Mouse (Mus musculus): ENCODE data around the gene Bfsp2. TPM values are rescaled to one million over a fixed set of nuclear protein-coding genes. Genes with fewer than 3 reads are reported as not detected.

The Bfsp2 gene
- polyA plus RNA-seq, 1 experiment from 2014 or later: 0.62 TPM

- Histone ChIP-seq H3K4me1 (peaks cover under 1% of the 10 kb centered on the region; the same call in 1 of the 2 replicates), H3K27me3 (replicated peaks) (no peaks in the 10 kb centered on the region), H3K27ac (no peak overlapping the region), H3K4me3 (no peak overlapping the region), H3K4me2 (replicated peaks) (no peak overlapping the region), H3K36me3 (no peaks in the 10 kb centered on the region), H3K9me3 (no peaks in the 10 kb centered on the region), H3K9ac (no peak overlapping the region)
- WGBS: 85% methylated on average over 6 of the region's 6 CpGs
- no peak for ATAC-seq (ENCODE audit: low FRiP score, low read depth)
These were observed 88.3 kb downstream of the Bfsp2 start for GRCm38 (mm10) chr9:103391796-103392372.

GRCm38 (mm10) chr9:103389261-103389660, 91.0 kb downstream of the Bfsp2 start:
- no peak overlapping the region for H3K9ac ChIP-seq
- no peak for ATAC-seq (ENCODE audit: low FRiP score, low read depth)
- WGBS: 93% methylated on average over 6 of the region's 6 CpGs
- H3K27ac ChIP-seq: no peak overlapping the region
- no peaks in the 10 kb centered on the region for H3K9me3 ChIP-seq
- H3K4me1 ChIP-seq: peaks cover 6% of the 10 kb centered on the region; the same call in 1 of the 2 replicates
- H3K4me2 ChIP-seq (replicated peaks): no peak overlapping the region
- no peaks in the 10 kb centered on the region for H3K36me3 ChIP-seq
- H3K27me3 ChIP-seq (replicated peaks): no peaks in the 10 kb centered on the region
- no peak overlapping the region for H3K4me3 ChIP-seq

- 68% methylated on average over 10 of the region's 10 CpGs for WGBS
- Histone ChIP-seq H3K4me2 (replicated peaks) (no peak overlapping the region), H3K27me3 (replicated peaks) (no peaks in the 10 kb centered on the region), H3K9me3 (no peaks in the 10 kb centered on the region), H3K4me3 (no peak overlapping the region), H3K27ac (no peak overlapping the region), H3K36me3 (no peaks in the 10 kb centered on the region), H3K9ac (no peak overlapping the region), H3K4me1 (peaks cover 6% of the 10 kb centered on the region; the same call in 1 of the 2 replicates)
- no peak for ATAC-seq (ENCODE audit: low FRiP score, low read depth)
These were observed 93.1 kb downstream of the Bfsp2 start for GRCm38 (mm10) chr9:103387011-103387653.

DNA sequence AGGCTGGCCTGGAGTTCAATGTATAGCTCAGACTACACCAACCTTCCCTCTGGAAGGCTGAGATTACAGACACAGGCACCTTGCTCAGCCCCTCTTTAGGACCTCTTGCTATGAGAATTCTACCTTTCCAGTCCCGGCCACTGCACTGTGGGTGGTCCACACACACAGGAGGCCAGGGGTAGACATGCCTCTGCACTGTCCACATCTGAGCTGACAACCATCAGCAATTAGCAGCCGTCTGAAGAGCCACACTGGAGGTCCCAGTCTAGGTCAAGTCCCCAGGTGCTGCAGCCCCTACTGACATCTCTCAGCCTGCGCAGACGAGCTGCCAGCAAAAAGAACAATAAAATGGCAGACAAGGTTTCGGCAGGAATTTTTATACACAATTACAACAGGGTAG, 93.6 kb downstream of the Bfsp2 start:
- peaks cover 6% of the 10 kb centered on the region; the same call in 1 of the 2 replicates for H3K4me1 ChIP-seq
- H3K9ac ChIP-seq: no peak overlapping the region
- H3K4me3 ChIP-seq: no peak overlapping the region
- no peaks in the 10 kb centered on the region for H3K36me3 ChIP-seq
- no peak for ATAC-seq (ENCODE audit: low FRiP score, low read depth)
- no peaks in the 10 kb centered on the region for H3K9me3 ChIP-seq
- no peak overlapping the region for H3K4me2 ChIP-seq (replicated peaks)
- H3K27me3 ChIP-seq (replicated peaks): no peaks in the 10 kb centered on the region
- WGBS: 30% methylated on average over 5 of the region's 5 CpGs
- H3K27ac ChIP-seq: no peak overlapping the region

DNA sequence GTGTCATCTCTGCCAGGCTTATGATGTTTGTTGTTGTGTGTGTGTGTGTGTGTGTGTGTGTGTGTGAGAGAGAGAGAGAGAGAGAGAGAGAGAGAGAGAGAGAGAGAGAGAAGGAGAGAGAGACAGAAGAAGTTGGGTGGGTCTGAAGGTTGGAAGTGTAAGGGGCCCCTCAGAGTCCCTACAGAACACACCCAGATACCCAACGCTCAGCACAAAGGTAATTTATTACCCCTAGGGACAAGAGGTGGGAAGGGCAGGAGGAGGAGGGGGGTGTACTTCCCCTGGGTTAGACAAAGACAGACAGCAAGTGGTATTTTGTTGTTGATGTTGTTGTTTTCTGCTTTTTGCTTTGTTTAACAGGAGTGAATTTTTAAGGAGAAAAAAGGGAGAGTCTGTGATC, 94.6 kb downstream of the Bfsp2 start:
- Histone ChIP-seq H3K36me3 (no peaks in the 10 kb centered on the region), H3K27me3 (replicated peaks) (no peaks in the 10 kb centered on the region)
- WGBS: 5% methylated on average over 1 of the region's 1 CpGs

DNA sequence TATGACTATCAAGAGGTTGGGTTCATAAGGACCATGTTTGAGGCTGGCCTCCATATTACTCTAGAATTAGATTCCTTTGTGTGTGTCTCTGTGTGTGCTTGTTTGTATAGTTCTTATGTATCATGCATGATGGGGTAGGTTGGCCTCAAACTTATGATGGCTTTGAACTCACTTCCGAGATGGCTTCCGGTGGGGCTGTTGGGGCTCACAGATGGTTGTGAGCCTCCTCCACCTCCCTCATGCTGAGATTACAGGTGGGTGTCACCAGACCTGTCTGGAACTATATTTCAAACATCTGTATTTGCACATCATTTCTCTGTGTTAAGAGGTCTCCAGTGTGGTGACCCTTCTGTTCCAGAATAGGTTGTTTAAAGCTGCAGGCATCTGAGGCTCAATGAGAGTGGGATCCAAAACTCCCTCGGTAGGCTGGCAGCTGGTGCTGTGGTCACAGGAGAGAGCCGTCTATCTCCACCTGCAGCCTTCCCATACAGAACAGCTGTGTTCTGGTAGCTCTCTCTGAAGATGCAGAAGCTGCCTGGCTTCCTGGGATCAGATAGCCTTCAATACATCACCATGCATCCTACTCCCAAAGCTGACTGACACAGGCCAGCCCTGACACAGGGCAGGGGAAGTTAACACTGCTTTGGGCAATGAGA, 96.0 kb downstream of the Bfsp2 start:
- Histone ChIP-seq H3K9ac (no peak overlapping the region), H3K27me3 (replicated peaks) (no peaks in the 10 kb centered on the region), H3K27ac (no peak overlapping the region), H3K9me3 (no peaks in the 10 kb centered on the region), H3K4me1 (peaks cover 6% of the 10 kb centered on the region; the same call in 1 of the 2 replicates), H3K36me3 (no peaks in the 10 kb centered on the region), H3K4me2 (replicated peaks) (no peak overlapping the region), H3K4me3 (no peak overlapping the region)
- 87% methylated on average over 4 of the region's 4 CpGs for WGBS
- ATAC-seq (ENCODE audit: low FRiP score, low read depth): no peak

More for the DNA sequence above, 94.6 kb downstream of the Bfsp2 start:
- no peaks in the 10 kb centered on the region for H3K9me3 ChIP-seq
- no peak overlapping the region for H3K9ac ChIP-seq
- no peak overlapping the region for H3K27ac ChIP-seq
- peaks cover 6% of the 10 kb centered on the region; the same call in 1 of the 2 replicates for H3K4me1 ChIP-seq
- H3K4me3 ChIP-seq: no peak overlapping the region
- no peak overlapping the region for H3K4me2 ChIP-seq (replicated peaks)
- ATAC-seq (ENCODE audit: low FRiP score, low read depth): no peak

DNA sequence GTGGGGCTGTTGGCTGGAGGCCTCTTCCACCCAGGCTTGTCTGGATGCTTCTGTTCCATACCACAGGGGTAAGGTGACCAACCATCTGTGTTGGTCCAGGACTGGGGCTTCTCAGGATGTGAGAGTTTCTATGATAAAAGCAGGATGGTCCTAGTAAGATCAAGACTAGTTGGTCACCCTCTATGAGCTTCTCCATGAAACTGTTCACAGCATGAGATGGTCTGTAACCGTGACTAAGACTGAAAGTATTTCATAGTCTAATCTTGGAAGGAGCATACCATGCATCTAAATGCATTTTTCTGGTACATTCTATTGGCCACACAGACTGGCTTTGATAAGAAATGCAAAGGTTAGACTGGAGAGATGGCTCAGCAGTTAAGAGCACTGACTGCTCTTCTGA, 96.6 kb downstream of the Bfsp2 start:
- H3K9me3 ChIP-seq: no peaks in the 10 kb centered on the region
- H3K4me1 ChIP-seq: peaks cover 6% of the 10 kb centered on the region; the same call in 1 of the 2 replicates
- H3K36me3 ChIP-seq: no peaks in the 10 kb centered on the region
- H3K4me3 ChIP-seq: no peak overlapping the region
- no peak for ATAC-seq (ENCODE audit: low FRiP score, low read depth)
- H3K27ac ChIP-seq: no peak overlapping the region
- H3K27me3 ChIP-seq (replicated peaks): no peaks in the 10 kb centered on the region
- no peak overlapping the region for H3K4me2 ChIP-seq (replicated peaks)
- WGBS: 90% methylated on average over 1 of the region's 1 CpGs
- H3K9ac ChIP-seq: no peak overlapping the region

GRCm38 (mm10) chr9:103382989-103383388, 97.2 kb downstream of the Bfsp2 start:
- H3K9ac ChIP-seq: no peak overlapping the region
- H3K4me3 ChIP-seq: no peak overlapping the region
- no peak overlapping the region for H3K4me2 ChIP-seq (replicated peaks)
- H3K36me3 ChIP-seq: no peaks in the 10 kb centered on the region
- no peak for ATAC-seq (ENCODE audit: low FRiP score, low read depth)
- no peaks in the 10 kb centered on the region for H3K9me3 ChIP-seq
- peaks cover 6% of the 10 kb centered on the region; the same call in 1 of the 2 replicates for H3K4me1 ChIP-seq
- H3K27ac ChIP-seq: no peak overlapping the region
- no peaks in the 10 kb centered on the region for H3K27me3 ChIP-seq (replicated peaks)
- 78% methylated on average over 6 of the region's 6 CpGs for WGBS

DNA sequence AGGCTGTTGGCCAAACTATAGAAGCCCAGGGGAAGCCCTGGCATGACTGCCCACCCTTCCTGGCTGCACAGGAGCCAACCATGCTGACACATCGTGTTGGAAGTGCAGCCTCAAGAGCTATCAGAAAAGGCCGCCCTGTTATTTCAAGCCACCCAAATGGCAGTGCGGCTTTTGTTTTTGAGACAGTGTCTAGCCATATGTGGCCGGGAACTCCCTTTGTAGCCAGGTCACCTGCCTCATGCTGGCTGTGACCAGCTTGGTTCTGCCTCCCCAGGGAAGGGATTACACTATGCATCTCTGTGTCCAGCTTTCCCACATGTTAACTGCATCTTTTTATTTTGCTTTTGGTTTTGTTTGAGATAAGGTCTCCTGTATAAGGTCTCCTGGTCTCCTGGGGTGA, 99.7 kb downstream of the Bfsp2 start:
- ATAC-seq (ENCODE audit: low FRiP score, low read depth): no peak
- 82% methylated on average over 4 of the region's 4 CpGs for WGBS
- no peaks in the 10 kb centered on the region for H3K9me3 ChIP-seq

DNA sequence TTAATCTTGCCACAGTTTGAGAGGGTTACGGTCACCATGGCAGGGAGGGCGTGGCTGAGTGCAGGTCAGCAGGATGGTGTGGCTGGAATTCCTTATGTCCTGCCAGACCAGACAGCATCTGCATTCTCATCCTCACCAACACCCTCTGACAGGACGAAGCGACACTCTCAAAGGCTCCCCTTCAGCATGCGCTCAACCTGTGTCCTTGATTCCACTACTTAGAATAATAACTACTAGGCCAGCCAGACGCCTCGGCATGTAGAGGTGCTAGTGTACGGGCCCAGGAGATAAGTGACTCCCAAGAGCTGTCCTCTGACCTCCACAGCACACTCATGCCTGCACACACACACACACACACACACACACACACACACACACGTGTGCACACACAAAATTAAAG, 101.0 kb downstream of the Bfsp2 start:
- no peak overlapping the region for H3K27ac ChIP-seq
- H3K4me2 ChIP-seq (replicated peaks): no peak overlapping the region
- H3K4me3 ChIP-seq: no peak overlapping the region
- H3K9ac ChIP-seq: no peak overlapping the region
- no peaks in the 10 kb centered on the region for H3K36me3 ChIP-seq
- no peaks in the 10 kb centered on the region for H3K9me3 ChIP-seq
- 76% methylated on average over 9 of the region's 9 CpGs for WGBS
- H3K4me1 ChIP-seq: no peaks in the 10 kb centered on the region
- H3K27me3 ChIP-seq (replicated peaks): no peaks in the 10 kb centered on the region
- no peak for ATAC-seq (ENCODE audit: low FRiP score, low read depth)

More for the DNA sequence above, 99.7 kb downstream of the Bfsp2 start:
- Histone ChIP-seq H3K4me2 (replicated peaks) (no peak overlapping the region), H3K4me1 (no peaks in the 10 kb centered on the region), H3K4me3 (no peak overlapping the region), H3K27me3 (replicated peaks) (no peaks in the 10 kb centered on the region), H3K9ac (no peak overlapping the region), H3K36me3 (no peaks in the 10 kb centered on the region), H3K27ac (no peak overlapping the region)

DNA sequence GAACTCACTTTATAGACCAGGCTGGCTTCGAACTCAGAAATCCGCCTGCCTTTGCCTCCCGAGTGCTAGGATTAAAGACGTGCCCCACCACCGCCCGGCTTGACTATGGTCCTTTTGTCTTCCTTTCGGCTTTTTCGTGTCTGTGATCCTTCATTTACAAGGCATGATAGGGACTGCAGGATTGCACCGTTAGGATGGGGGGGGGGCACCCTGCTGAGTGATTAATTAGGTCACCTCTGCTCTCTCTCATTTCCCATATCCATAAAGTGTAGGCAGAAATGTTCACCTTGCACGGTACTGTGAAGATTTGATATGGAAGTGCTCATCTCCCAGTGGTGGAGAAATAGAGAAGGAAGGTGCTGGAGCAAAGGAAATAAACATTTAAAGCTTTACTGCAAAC, 101.5 kb downstream of the Bfsp2 start:
- Histone ChIP-seq H3K9me3 (no peaks in the 10 kb centered on the region), H3K36me3 (no peaks in the 10 kb centered on the region), H3K27ac (no peak overlapping the region), H3K4me3 (no peak overlapping the region), H3K9ac (no peak overlapping the region), H3K4me2 (replicated peaks) (no peak overlapping the region), H3K4me1 (no peaks in the 10 kb centered on the region), H3K27me3 (replicated peaks) (no peaks in the 10 kb centered on the region)
- 45% methylated on average over 10 of the region's 10 CpGs for WGBS
- no peak for ATAC-seq (ENCODE audit: low FRiP score, low read depth)

- Histone ChIP-seq H3K9me3 (no peaks in the 10 kb centered on the region), H3K27ac (no peak overlapping the region), H3K36me3 (no peaks in the 10 kb centered on the region), H3K27me3 (replicated peaks) (no peaks in the 10 kb centered on the region), H3K9ac (no peak overlapping the region), H3K4me1 (no peaks in the 10 kb centered on the region), H3K4me2 (replicated peaks) (no peak overlapping the region), H3K4me3 (no peak overlapping the region)
- ATAC-seq (ENCODE audit: low FRiP score, low read depth): no peak
- 86% methylated on average over 7 of the region's 7 CpGs for WGBS
These were observed 103.6 kb downstream of the Bfsp2 start for GRCm38 (mm10) chr9:103376346-103377320.

Measured in neural tube, embryonic 12.5 days (tissue).